Mouse (Mus musculus) embryonic facial prominence, embryonic 12.5 days (tissue): ENCODE results near the gene P2rx7. TPM values are rescaled to one million over a fixed set of nuclear protein-coding genes. Genes with fewer than 3 reads are reported as not detected.

Experiments used
- ATAC-seq: fragments of 200-750 bp; cut with Nextera tagmentation; 2 replicates; pipeline ENCODE4 v1.8.0; 2017; ENCODE audit not compliant: insufficient number of reproducible peaks, insufficient read depth, low FRiP score, low TSS enrichment
- H3K27ac ChIP-seq: fragments of 300-500 bp; sonication (generic); 2 replicates; pipeline ENCODE4 v1.5.1; 2016; ENCODE audit warnings: mild to moderate bottlenecking
- H3K27me3 ChIP-seq: fragments of 300-500 bp; sonication (generic); 2 replicates; pipeline ENCODE4 v1.6.1; 2016; ENCODE audit warnings: mild to moderate bottlenecking, moderate library complexity
- H3K36me3 ChIP-seq: fragments of 300-500 bp; sonication (generic); 2 replicates; pipeline ENCODE4 v1.6.1; 2016; ENCODE audit warnings: mild to moderate bottlenecking
- H3K4me1 ChIP-seq: fragments of 300-500 bp; sonication (generic); 2 replicates; pipeline ENCODE4 v1.6.1; 2016
- H3K4me2 ChIP-seq: fragments of 300-500 bp; sonication (generic); replicated peaks from 2 replicates; pipeline ENCODE4 v1.6.1; 2016; ENCODE audit warnings: mild to moderate bottlenecking, moderate library complexity
- H3K4me3 ChIP-seq: fragments of 300-500 bp; sonication (generic); 2 replicates; pipeline ENCODE4 v1.5.1; 2016; ENCODE audit warnings: mild to moderate bottlenecking
- H3K9ac ChIP-seq: fragments of 300-500 bp; sonication (generic); 2 replicates; pipeline ENCODE4 v1.6.1; 2016; ENCODE audit warnings: mild to moderate bottlenecking, moderate library complexity
- H3K9me3 ChIP-seq: fragments of 300-500 bp; sonication (generic); 2 replicates; pipeline ENCODE4 v1.6.1; 2016; ENCODE audit warnings: mild to moderate bottlenecking, moderate library complexity
- whole genome bisulfite sequencing: fragments of 180-500 bp; shearing (Covaris S2); methylation state at CpG from one replicate; pipeline ENCODE4 v1.1.7; 2016; 5-methylcytosine and 5-hydroxymethylcytosine counted together
- microRNA-seq: library from miRNA; unstranded; fragments of <30 nt; microRNA quantifications from one replicate; pipeline ENCODE4, GENCODE M21; 2017
- polyA plus RNA-seq: library from polyadenylated mRNA; unstranded; fragments of >200 nt; fragmentation: Nextera tagmentation; extraction: Ambion mirVana; gene quantifications from 2 replicates; pipeline ENCODE4 v1.2.1, GENCODE M21; 2016

P2rx7 gene
- polyA plus RNA-seq, 1 experiment from 2014 or later = 0.96 TPM

- 55% methylated on average over 17 of the region's 17 CpGs for WGBS
- Histone ChIP-seq H3K36me3 (peaks cover 11% of the 10 kb centered on the region; the same call in 1 of the 2 replicates), H3K4me3 (no peak overlapping the region), H3K9me3 (no peaks in the 10 kb centered on the region), H3K27ac (no peak overlapping the region), H3K4me1 (peaks cover 19% of the 10 kb centered on the region), H3K9ac (no peak overlapping the region), H3K4me2 (no peak overlapping the region), H3K27me3 (no peaks in the 10 kb centered on the region)
- ATAC-seq = no peak
These were observed 90.2 kb downstream of the P2rx7 start for GRCm38 (mm10) chr5:122733881-122734280.

GRCm38 (mm10) chr5:122735853-122736252, 92.1 kb downstream of the P2rx7 start:
- H3K4me1 ChIP-seq = peaks cover 19% of the 10 kb centered on the region
- no peak overlapping the region for H3K9ac ChIP-seq
- no peak overlapping the region for H3K27ac ChIP-seq
- peaks cover 11% of the 10 kb centered on the region; the same call in 1 of the 2 replicates for H3K36me3 ChIP-seq
- H3K4me3 ChIP-seq = no peak overlapping the region
- H3K4me2 ChIP-seq = no peak overlapping the region
- no peaks in the 10 kb centered on the region for H3K27me3 ChIP-seq
- ATAC-seq = no peak
- WGBS = 80% methylated on average over 7 of the region's 7 CpGs
- H3K9me3 ChIP-seq = no peaks in the 10 kb centered on the region

- H3K9me3 ChIP-seq = no peaks in the 10 kb centered on the region
- ATAC-seq = no peak
- WGBS = 88% methylated on average over 15 of the region's 15 CpGs
- H3K9ac ChIP-seq = no peak overlapping the region
- no peaks in the 10 kb centered on the region for H3K27me3 ChIP-seq
- peaks cover 20% of the 10 kb centered on the region for H3K36me3 ChIP-seq
- H3K27ac ChIP-seq = no peak overlapping the region
- no peak overlapping the region for H3K4me2 ChIP-seq
- no peak overlapping the region for H3K4me3 ChIP-seq
- peaks cover 14% of the 10 kb centered on the region for H3K4me1 ChIP-seq
These were observed 93.0 kb downstream of the P2rx7 start for GRCm38 (mm10) chr5:122736761-122737160.

Small RNAs within 50 kb of the gene (microRNA-seq; reads per million reads assigned to microRNA genes)
- not detected for gene Mir8115

Other genes starting within 250 kb of the P2rx7 start
- 56.1 and 58.0 TPM in 2 replicates for gene Anapc7, start 222.2 kb upstream of the P2rx7 start, polyA plus RNA-seq
- gene Atp2a2, start 141.7 kb upstream of the P2rx7 start, polyA plus RNA-seq = 51.3 and 51.5 TPM in 2 replicates
- 43.5 and 44.9 TPM in 2 replicates for gene Ift81, start 29.4 kb upstream of the P2rx7 start, polyA plus RNA-seq
- 8.1 and 8.6 TPM in 2 replicates for gene P2rx4, start 63.6 kb downstream of the P2rx7 start, polyA plus RNA-seq
- 43.1 and 44.6 TPM in 2 replicates for gene Camkk2, start 135.5 kb downstream of the P2rx7 start, polyA plus RNA-seq
- gene Anapc5, start 177.4 kb downstream of the P2rx7 start, polyA plus RNA-seq = 478 and 484 TPM in 2 replicates
- 36.7 and 40.7 TPM in 2 replicates for gene Rnf34, start 206.1 kb downstream of the P2rx7 start, polyA plus RNA-seq